Mouse (Mus musculus): ENCODE measurements around the gene 2310034G01Rik. TPM values are rescaled to one million over a fixed set of nuclear protein-coding genes. Genes with fewer than 3 reads are reported as not detected.
A peak's percentile ranks its signal among the peaks of the same experiment; 100 is the strongest.

2310034G01Rik gene
- polyA plus RNA-seq (2015; fragmentation: Nextera tagmentation; extraction: Ambion mirVana), result 2.4 and 2.7 TPM in 2 replicates

DNA sequence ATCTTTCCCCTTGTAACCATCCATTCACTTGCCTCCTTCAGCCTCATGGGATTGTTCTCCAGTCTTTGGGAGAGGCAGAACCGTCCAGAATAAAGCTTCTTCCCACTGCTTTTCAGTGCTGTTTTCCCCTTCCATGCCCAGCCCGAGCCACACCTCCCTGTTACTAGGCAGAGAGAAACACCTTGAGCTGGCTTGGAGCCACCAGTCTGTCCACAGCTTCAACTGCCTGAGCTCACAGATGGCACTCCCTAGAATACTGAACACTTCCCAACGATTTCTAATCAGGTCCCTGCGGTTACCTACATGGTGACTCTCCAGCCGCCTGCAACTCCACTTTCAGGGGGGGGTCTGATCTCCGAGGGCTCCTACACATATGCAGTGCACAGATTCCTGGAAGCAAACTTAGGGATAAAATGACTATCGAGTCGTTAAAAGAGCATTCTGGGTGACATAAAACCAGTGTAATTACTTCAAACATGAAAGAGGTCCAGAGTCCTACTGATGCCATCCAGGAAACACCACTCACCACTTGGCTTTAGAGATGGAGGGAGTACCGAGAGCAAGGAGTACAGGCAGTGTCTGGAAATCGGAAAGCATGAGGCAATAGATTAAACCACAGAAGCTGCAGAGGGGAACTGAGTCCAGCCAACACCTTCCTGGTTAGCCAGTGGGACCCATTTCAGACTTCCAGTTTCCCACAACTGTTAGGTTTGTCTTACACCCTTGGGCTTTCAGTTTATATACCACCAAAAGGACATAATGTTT, at the start of gene 2310034G01Rik:
Gene 2310034G01Rik, minus strand, starts transcription at position 135 of the 765 bp plus-strand sequence.
- WGBS, result 56% methylated on average over 10 of the region's 10 CpGs
- Histone ChIP-seq H3K4me2 (peak within 1 kb of the TSS; percentile 73), H3K27me3 (replicated peaks) (0 out of 2 replicates have a peak, but pooled peaks cover 3% of the 10 kb centered on the region), H3K4me1 (peaks cover 27% of the 10 kb centered on the region), H3K36me3 (no peaks in the 10 kb centered on the region), H3K27ac (replicated peaks) (peak within 1 kb of the TSS; percentile 92), H3K9ac (replicated peaks) (peak within 1 kb of the TSS; percentile 75), H3K9me3 (replicated peaks) (no peaks in the 10 kb centered on the region), H3K4me3 (replicated peaks) (peak within 1 kb of the TSS; percentile 60)
- ATAC-seq (ENCODE audit: low FRiP score), result no peak

DNA sequence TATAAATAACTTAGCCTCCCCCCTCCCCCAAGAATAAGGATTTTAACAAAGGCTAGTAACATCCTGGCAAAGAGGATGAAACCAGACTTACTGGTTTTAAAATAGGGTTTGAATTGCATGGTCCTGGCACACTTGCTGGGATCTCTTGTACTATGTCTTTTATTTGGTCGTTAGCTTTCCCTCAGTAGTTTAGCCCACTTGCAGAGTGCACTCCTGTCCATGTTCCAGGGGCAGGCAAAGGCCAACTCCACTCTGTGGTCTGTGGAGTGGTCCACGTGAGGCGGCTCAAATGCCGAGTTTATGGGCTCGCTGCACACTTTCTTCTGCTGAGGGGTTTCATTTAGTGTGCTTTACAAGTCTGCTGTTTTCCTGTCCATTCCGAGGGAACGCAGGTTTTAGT, 49.8 kb upstream of the 2310034G01Rik start:
- ATAC-seq (ENCODE audit: low FRiP score), result no peak
- peaks cover 23% of the 10 kb centered on the region for H3K36me3 ChIP-seq
- WGBS, result 53% methylated on average over 7 of the region's 7 CpGs
- no peak overlapping the region for H3K27ac ChIP-seq (replicated peaks)
- 0 out of 2 replicates have a peak overlapping the region, but pooled peaks have one; percentile 7 for H3K9ac ChIP-seq (replicated peaks)
- peaks cover 40% of the 10 kb centered on the region for H3K4me1 ChIP-seq
- H3K4me3 ChIP-seq (replicated peaks), result no peak overlapping the region
- H3K4me2 ChIP-seq, result no peak overlapping the region
- H3K9me3 ChIP-seq (replicated peaks), result no peaks in the 10 kb centered on the region
- no peaks in the 10 kb centered on the region for H3K27me3 ChIP-seq (replicated peaks)

DNA sequence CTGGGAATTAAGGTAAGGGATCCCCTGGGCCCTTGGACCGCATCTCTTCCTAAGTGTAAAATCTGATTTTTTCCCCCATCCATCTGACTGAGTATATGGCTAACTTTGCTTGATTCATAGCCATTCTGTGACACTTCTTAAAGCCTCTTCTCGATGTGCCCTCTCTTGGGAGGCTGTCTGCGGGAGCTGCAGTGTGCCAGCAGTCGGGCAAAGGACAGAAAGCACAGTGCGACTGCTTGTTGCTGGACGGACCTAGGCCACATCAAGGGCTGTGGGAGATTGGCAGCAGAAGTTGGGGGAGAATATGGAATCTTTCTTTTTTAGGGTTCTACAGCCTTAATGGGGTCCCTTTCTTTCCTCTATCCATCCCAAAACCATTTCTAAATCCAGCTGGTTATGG, 49.3 kb upstream of the 2310034G01Rik start:
- Histone ChIP-seq H3K9me3 (replicated peaks) (no peaks in the 10 kb centered on the region), H3K27me3 (replicated peaks) (no peaks in the 10 kb centered on the region), H3K36me3 (peaks cover 21% of the 10 kb centered on the region), H3K4me1 (peaks cover 44% of the 10 kb centered on the region), H3K4me3 (replicated peaks) (no peak overlapping the region), H3K9ac (replicated peaks) (no peak overlapping the region), H3K27ac (replicated peaks) (no peak overlapping the region), H3K4me2 (0 out of 2 replicates have a peak overlapping the region, but pooled peaks have one; percentile 86)
- ATAC-seq (ENCODE audit: low FRiP score), result no peak
- 73% methylated on average over 6 of the region's 6 CpGs for whole genome bisulfite sequencing

DNA sequence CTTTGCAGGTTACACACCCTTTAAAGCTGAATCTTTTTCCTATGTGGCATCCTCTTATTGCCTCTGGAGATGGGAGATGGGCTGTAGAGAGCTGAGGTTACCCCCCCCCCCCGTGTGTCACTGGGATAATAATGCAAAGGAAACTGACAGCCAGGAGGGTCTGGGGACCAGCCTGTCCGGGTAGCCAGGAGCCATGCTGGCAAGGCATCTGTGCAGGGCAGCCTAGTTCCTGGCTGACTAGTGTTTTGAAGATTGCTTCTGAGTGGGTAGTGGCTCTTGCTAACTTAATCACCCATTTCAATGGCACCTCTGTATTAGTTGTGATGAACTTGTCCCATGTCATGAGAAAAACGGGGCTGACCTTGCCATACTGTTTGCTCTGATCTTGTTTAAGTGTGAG, 48.3 kb upstream of the 2310034G01Rik start:
- peaks cover 13% of the 10 kb centered on the region for H3K36me3 ChIP-seq
- no peak for ATAC-seq (ENCODE audit: low FRiP score)
- peaks cover 53% of the 10 kb centered on the region for H3K4me1 ChIP-seq
- peak overlapping the region; percentile 86 for H3K4me2 ChIP-seq
- H3K9ac ChIP-seq (replicated peaks), result peak overlapping the region; percentile 94
- no peak overlapping the region for H3K27ac ChIP-seq (replicated peaks)
- H3K27me3 ChIP-seq (replicated peaks), result no peaks in the 10 kb centered on the region
- no peaks in the 10 kb centered on the region for H3K9me3 ChIP-seq (replicated peaks)
- 43% methylated on average over 3 of the region's 3 CpGs for WGBS
- H3K4me3 ChIP-seq (replicated peaks), result peak overlapping the region; percentile 94

DNA sequence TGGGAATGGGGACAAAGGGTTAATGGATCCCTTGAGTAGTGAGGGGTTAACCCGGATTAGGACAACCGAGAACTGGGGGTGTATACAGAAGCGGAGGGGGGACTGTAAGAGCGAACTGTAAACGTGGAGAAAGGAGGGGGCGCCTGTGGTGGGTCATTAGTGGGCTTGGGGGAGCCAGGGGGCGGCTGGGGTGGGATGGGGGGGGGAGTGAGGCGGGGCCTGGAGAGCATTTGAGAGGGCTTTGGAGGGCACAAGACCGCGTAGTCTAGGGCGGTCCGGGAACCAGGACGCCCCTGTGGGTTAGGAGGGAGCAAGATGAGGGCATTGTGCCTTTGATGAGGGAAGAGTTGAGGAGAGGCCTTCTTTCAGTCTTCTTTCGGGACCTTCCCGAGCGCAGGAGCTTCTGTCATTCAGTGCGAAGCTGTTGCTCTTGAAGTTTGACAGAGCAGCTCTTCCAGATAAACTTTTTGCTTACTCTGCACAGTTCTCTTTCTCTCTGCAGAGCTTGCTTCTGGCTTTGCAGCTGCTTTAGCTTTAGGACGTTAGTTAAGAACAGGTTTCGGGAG, 47.4 kb upstream of the 2310034G01Rik start:
- 3% methylated on average over 19 of the region's 19 CpGs for WGBS

DNA sequence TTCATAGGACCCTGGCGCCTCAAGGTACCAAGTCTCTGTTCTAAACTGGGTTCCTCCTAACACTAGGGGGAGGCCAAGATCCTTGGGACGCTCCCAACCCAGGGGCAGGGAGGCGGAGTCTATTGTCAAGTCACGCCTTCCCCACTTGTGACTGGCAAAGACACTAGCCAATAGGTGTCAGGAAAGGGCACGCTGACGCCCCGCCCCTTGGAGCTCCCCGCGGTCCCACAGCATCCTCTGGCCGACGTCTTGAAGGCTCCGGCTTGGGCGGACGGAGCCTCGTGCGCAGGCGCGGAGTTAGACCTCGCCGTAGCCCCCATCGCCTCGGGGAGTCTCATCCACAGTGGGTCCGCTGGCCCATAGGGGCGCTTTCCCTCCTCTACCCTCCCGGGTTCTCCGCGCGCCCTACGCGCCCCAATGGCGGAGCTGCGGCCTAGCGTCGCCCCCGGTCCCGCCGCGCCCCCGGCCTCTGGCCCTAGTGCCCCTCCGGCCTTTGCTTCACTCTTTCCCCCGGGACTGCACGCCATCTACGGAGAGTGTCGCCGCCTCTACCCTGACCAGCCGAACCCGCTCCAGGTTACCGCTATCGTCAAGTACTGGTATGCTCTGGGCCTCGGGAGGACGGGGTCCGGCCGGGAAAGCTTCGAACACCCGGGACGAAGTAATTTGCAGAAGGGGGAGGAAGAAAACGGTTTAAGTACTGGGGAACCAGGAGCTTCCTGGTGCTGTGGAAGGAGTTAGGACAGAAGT, 46.8 kb upstream of the 2310034G01Rik start, which contains the start of gene Sufu:
Gene Sufu, plus strand, starts transcription at position 211 of the 750 bp plus-strand sequence.
- H3K4me2 ChIP-seq, result peak within 1 kb of the TSS; percentile 86
- H3K4me1 ChIP-seq, result peaks cover 64% of the 10 kb centered on the region
- H3K4me3 ChIP-seq (replicated peaks), result peak within 1 kb of the TSS; percentile 94
- H3K27ac ChIP-seq (replicated peaks), result peak within 1 kb of the TSS; percentile 90
- ATAC-seq (ENCODE audit: low FRiP score), result peak; percentile 89
- H3K36me3 ChIP-seq, result 0 out of 2 replicates have a peak, but pooled peaks cover 4% of the 10 kb centered on the region
- no peaks in the 10 kb centered on the region for H3K27me3 ChIP-seq (replicated peaks)
- peak within 1 kb of the TSS; percentile 94 for H3K9ac ChIP-seq (replicated peaks)
- no peaks in the 10 kb centered on the region for H3K9me3 ChIP-seq (replicated peaks)
- whole genome bisulfite sequencing, result under 1% methylated on average over 54 of the region's 57 CpGs

More for the DNA sequence above, 47.4 kb upstream of the 2310034G01Rik start:
- peak overlapping the region; percentile 94 for H3K9ac ChIP-seq (replicated peaks)
- no peaks in the 10 kb centered on the region for H3K9me3 ChIP-seq (replicated peaks)
- 0 out of 2 replicates have a peak, but pooled peaks cover 4% of the 10 kb centered on the region for H3K36me3 ChIP-seq
- peaks cover 60% of the 10 kb centered on the region for H3K4me1 ChIP-seq
- H3K27ac ChIP-seq (replicated peaks), result peak overlapping the region; percentile 88
- no peak for ATAC-seq (ENCODE audit: low FRiP score)
- H3K4me3 ChIP-seq (replicated peaks), result peak overlapping the region; percentile 94
- H3K4me2 ChIP-seq, result peak overlapping the region; percentile 86
- no peaks in the 10 kb centered on the region for H3K27me3 ChIP-seq (replicated peaks)

DNA sequence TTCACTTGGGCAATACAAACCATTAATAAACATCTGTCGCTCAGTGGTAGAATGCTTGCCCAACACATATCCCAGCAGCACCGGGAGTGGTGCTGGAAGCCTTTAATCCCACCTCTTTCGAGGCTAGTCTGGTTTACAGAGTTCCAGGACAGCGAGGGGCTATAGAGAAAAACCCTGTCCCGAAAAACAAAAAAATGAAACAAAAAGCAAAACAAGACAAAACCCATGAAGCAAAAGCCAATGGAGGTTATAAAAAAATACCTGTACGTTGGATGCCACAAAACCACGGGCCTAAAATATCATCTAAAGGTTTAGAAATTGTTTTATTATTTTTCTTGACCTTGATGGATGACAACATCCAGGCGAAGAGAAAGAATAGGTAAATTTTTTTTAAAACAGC, 46.0 kb upstream of the 2310034G01Rik start:
- Histone ChIP-seq H3K9ac (replicated peaks) (0 out of 2 replicates have a peak overlapping the region, but pooled peaks have one; percentile 8), H3K4me2 (peak overlapping the region; percentile 86), H3K4me1 (peaks cover 67% of the 10 kb centered on the region), H3K36me3 (0 out of 2 replicates have a peak, but pooled peaks cover under 1% of the 10 kb centered on the region), H3K4me3 (replicated peaks) (peak overlapping the region; percentile 93), H3K9me3 (replicated peaks) (no peaks in the 10 kb centered on the region), H3K27me3 (replicated peaks) (no peaks in the 10 kb centered on the region), H3K27ac (replicated peaks) (peak overlapping the region; percentile 90; the same call in 1 of the 2 replicates)
- WGBS, result 12% methylated on average over 8 of the region's 8 CpGs
- no peak for ATAC-seq (ENCODE audit: low FRiP score)

DNA sequence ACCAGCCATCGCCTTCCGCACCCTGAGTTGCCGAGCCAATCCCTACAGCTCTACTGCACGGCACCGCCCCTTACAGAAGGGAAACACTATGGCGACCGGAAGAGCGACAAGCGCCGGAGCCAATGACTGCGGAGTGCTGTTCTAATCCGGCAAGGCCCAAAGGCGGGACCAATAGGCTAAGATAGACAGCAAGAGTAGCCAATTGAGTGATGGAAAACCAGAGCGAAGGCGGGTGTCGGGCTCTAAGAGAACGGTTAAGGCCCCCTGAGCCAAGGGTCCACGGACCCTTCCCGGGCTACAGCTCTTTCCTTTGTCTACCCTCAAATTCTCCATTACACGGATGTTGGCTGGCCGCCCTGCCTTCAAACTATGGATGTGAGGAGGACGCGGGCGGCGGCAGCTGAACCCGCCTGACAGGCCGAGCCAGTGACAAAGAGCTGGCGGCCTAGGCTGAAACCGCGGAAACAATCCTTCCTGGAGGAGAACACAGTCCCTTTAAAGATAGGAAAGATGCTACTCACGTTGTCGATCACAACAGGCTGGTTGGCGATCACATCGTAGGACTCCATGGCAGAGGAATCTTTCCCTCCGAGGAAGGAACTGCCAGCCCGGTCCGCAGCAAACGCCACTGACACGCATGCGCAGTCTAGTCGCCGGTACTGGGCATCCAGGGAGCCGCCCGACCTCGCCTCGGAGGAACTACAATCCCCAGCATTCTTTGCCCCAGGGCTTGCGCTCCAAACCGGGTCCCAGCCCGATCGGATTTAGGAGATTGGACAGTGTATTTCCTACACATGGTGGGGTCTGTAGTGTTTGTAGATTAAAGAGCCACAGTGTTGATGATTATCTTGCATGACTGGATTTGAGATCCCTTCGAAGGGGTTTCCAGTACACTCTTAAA, 45.3 kb upstream of the 2310034G01Rik start, which contains the start of gene Actr1a:
Gene Actr1a, minus strand, starts transcription at position 640 of the 901 bp plus-strand sequence.
- H3K27me3 ChIP-seq (replicated peaks), result no peaks in the 10 kb centered on the region
- peak within 1 kb of the TSS; percentile 86 for H3K4me2 ChIP-seq
- ATAC-seq (ENCODE audit: low FRiP score), result peak; percentile 95
- H3K27ac ChIP-seq (replicated peaks), result peak within 1 kb of the TSS; percentile 90
- WGBS, result under 1% methylated on average over 51 of the region's 51 CpGs
- peaks cover 68% of the 10 kb centered on the region for H3K4me1 ChIP-seq
- H3K9ac ChIP-seq (replicated peaks), result peak within 1 kb of the TSS; percentile 83
- H3K4me3 ChIP-seq (replicated peaks), result peak within 1 kb of the TSS; percentile 94
- no peaks in the 10 kb centered on the region; the same call in 1 of the 2 replicates for H3K36me3 ChIP-seq
- H3K9me3 ChIP-seq (replicated peaks), result no peaks in the 10 kb centered on the region

DNA sequence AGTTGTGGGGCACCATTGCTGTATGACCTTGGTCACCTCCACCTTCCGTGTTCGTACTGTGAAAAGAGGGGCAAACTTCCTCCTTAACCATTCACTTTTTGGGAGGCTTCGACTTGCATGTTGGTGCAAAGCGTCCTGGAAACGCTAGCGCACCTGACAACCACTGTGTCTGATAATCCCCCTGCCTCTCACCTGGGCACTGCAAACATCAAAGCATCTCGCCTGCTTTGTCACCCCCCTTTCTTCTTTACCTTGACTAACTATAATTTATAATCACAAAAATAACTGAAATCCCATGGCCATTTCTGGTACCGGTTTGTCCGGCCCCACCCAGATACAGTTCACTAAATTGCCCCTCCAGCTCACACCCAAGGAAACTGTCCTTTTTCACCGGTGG, 44.6 kb upstream of the 2310034G01Rik start:
- 6% methylated on average over 10 of the region's 10 CpGs for WGBS
- H3K4me3 ChIP-seq (replicated peaks), result peak overlapping the region; percentile 93
- H3K27me3 ChIP-seq (replicated peaks), result no peaks in the 10 kb centered on the region
- no peaks in the 10 kb centered on the region for H3K9me3 ChIP-seq (replicated peaks)
- H3K36me3 ChIP-seq, result no peaks in the 10 kb centered on the region; the same call in 1 of the 2 replicates
- 0 out of 2 replicates have a peak overlapping the region, but pooled peaks have one; percentile 90 for H3K27ac ChIP-seq (replicated peaks)
- H3K4me2 ChIP-seq, result peak overlapping the region; percentile 86
- peaks cover 62% of the 10 kb centered on the region for H3K4me1 ChIP-seq
- no peak for ATAC-seq (ENCODE audit: low FRiP score)
- H3K9ac ChIP-seq (replicated peaks), result peak overlapping the region; percentile 41

DNA sequence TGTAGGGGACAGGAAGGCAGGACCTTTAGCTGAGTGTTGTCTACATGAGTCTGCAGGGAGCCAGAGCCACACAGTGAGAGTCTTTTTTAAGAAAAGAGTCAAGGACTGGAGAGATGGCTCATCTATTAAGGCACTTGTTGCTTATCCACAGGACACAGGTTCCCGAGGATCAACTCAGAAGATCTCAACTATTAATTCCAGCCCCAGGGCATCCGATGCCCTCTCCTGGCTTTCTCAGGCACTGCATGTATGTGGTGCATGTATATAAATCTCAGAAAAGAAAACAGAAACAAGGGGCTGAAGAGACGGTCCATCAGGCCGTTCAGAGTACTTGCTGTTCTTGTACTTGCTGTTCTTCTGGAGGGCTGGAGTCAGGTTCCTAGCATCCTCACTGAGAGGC, 41.9 kb upstream of the 2310034G01Rik start:
- H3K27ac ChIP-seq (replicated peaks), result no peak overlapping the region
- H3K4me3 ChIP-seq (replicated peaks), result no peak overlapping the region

More for the DNA sequence above, 41.9 kb upstream of the 2310034G01Rik start:
- Histone ChIP-seq H3K9me3 (replicated peaks) (no peaks in the 10 kb centered on the region), H3K27me3 (replicated peaks) (no peaks in the 10 kb centered on the region), H3K4me1 (peaks cover 43% of the 10 kb centered on the region), H3K4me2 (no peak overlapping the region), H3K9ac (replicated peaks) (no peak overlapping the region), H3K36me3 (peaks cover 6% of the 10 kb centered on the region)
- WGBS, result 29% methylated on average over 4 of the region's 4 CpGs
- ATAC-seq (ENCODE audit: low FRiP score), result no peak
